Mouse (Mus musculus) gastrocnemius, postnatal 14 days (tissue): ENCODE data around the gene Rint1. TPM values are rescaled to one million over a fixed set of nuclear protein-coding genes. Genes with fewer than 3 reads are reported as not detected.

Source experiments
- DNase-seq: peaks from one replicate; pipeline ENCODE4 v3.0.0; 2021; ENCODE audit warnings: mixed read lengths
- intact Hi-C: fragments of 180-260 bp; cut with DNase I; formaldehyde crosslinking; loops from one replicate; pipeline ENCODE4 v1.15.1; 2025; ENCODE audit warnings: low total_unique reads
- long read RNA-seq, 2 experiments: library from polyadenylated mRNA; stranded (forward); transcript quantifications; one replicate each; pipeline ENCODE4 v2.0.0; 2021
- total RNA-seq, 2 experiments: library from RNA; stranded (reverse); gene quantifications; 2 replicates each; pipeline ENCODE4 v1.2.3; 2021

Rint1 gene
- total RNA-seq, result 1 to 10 TPM; 7.1 to 8.0 TPM
- long read RNA-seq, experiment 1, partial matches to known transcripts, result 1 of 7 reads
- long read RNA-seq, experiment 1, other reads (novel, unspliced or antisense), result 2 of 7 reads
- long read RNA-seq, experiment 2, transcript Rint1-201 (15 exons, 3,298 nt), result major isoform, 7 of 10 reads
- long read RNA-seq, experiment 2, partial matches to known transcripts, result 1 of 10 reads
- long read RNA-seq, experiment 2, other reads (novel, unspliced or antisense), result 0 of 10 reads

GRCm38 (mm10) chr5:23787536-23788389 lies at the start of gene Rint1:
Rint1 (plus strand) TSS chr5:23787711.
- DNase-seq, result peak; percentile 94
- intact Hi-C loops, result no loop called here

- DNase-seq, result no peak
- intact Hi-C loops, result no loop called here
These were observed 44.2 kb upstream of the Rint1 start for GRCm38 (mm10) chr5:23743261-23743660.

- no peak for DNase-seq
- intact Hi-C loops, result no loop called here
These were observed 37.6 kb upstream of the Rint1 start for GRCm38 (mm10) chr5:23749882-23750281.

GRCm38 (mm10) chr5:23755591-23755990 lies 31.9 kb upstream of the Rint1 start:
- no peak for DNase-seq
- intact Hi-C loops, result no loop called here

GRCm38 (mm10) chr5:23756368-23756767 lies 31.1 kb upstream of the Rint1 start:
- intact Hi-C loops, result no loop called here
- DNase-seq, result no peak

- DNase-seq, result no peak
- intact Hi-C loops, result no loop called here
These were observed 28.9 kb upstream of the Rint1 start for GRCm38 (mm10) chr5:23758633-23759032.

GRCm38 (mm10) chr5:23762531-23762930 lies 25.0 kb upstream of the Rint1 start:
- intact Hi-C loops, result no loop called here
- DNase-seq, result no peak

- intact Hi-C loops, result no loop called here
- DNase-seq, result no peak
These were observed 23.0 kb upstream of the Rint1 start for GRCm38 (mm10) chr5:23764557-23764956.

- intact Hi-C loops, result no loop called here
- DNase-seq, result no peak
These were observed 16.4 kb upstream of the Rint1 start for GRCm38 (mm10) chr5:23771105-23771504.

- no peak for DNase-seq
- intact Hi-C loops, result no loop called here
These were observed 13.3 kb upstream of the Rint1 start for GRCm38 (mm10) chr5:23774186-23774585.

GRCm38 (mm10) chr5:23780516-23780915 lies 7.0 kb upstream of the Rint1 start:
- DNase-seq, result no peak
- intact Hi-C loops, result no loop called here

GRCm38 (mm10) chr5:23781172-23781571 lies 6.3 kb upstream of the Rint1 start:
- intact Hi-C loops, result no loop called here
- DNase-seq, result no peak

GRCm38 (mm10) chr5:23782051-23782810 lies 5.3 kb upstream of the Rint1 start:
- intact Hi-C loops, result no loop called here
- no peak for DNase-seq

GRCm38 (mm10) chr5:23782931-23783877 lies 4.3 kb upstream of the Rint1 start, which contains the start of gene Pus7:
Pus7 (minus strand) TSS chr5:23783711.
- intact Hi-C loops, result no loop called here
- DNase-seq, result peak; percentile 88

GRCm38 (mm10) chr5:23788390-23788830 lies 899 bp downstream of the Rint1 start:
- DNase-seq, result no peak
- intact Hi-C loops, result no loop called here

GRCm38 (mm10) chr5:23789078-23789612 lies 1.6 kb downstream of the Rint1 start:
- no peak for DNase-seq
- intact Hi-C loops, result no loop called here

GRCm38 (mm10) chr5:23792726-23793125 lies 5.2 kb downstream of the Rint1 start:
- intact Hi-C loops, result no loop called here

GRCm38 (mm10) chr5:23814841-23815240 lies 27.3 kb downstream of the Rint1 start:
- DNase-seq, result no peak
- intact Hi-C loops, result no loop called here

More at GRCm38 (mm10) chr5:23792726-23793125, 5.2 kb downstream of the Rint1 start:
- no peak for DNase-seq

- intact Hi-C loops, result no loop called here
- peak; percentile 7 for DNase-seq
These were observed 29.2 kb downstream of the Rint1 start for GRCm38 (mm10) chr5:23816681-23817080.
